Mouse (Mus musculus) neural tube, embryonic 10.5 days (tissue): ENCODE data around the gene Tgm7.
A peak's percentile ranks its signal among the peaks of the same experiment; 100 is the strongest.
"Not testable (repeated sequence)": the region's sequence is repeated elsewhere in the genome, so short reads cannot be mapped to it uniquely, and the experiment has no call there.

ENCODE experiments used
- DNase-seq: peaks from one replicate; pipeline ENCODE4 v3.0.0-alpha.2; 2017; ENCODE audit warnings: low spot score; ENCODE audit errors: extremely low spot score

Tgm7 gene

DNA sequence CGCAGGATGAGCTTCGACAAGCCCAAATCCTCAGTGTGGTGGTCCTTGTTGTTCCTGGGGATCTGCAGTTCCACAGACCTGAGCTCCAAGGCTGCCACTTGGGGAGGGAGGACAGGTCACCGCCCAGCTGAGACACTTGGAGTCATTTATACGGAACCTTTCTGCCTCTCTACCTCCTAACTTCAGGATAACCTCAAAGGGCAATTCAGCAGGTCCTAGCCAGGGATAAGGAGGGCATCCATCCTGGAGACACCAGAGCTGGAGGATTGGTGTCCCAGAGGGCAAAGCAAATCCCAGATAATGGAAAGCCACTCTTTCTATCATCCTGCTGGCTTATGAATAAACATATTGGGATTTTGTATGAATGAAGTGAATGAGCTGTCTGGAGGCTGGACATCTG is at the start of gene Tgm7:
Gene Tgm7 (minus strand): TSS at position 101 of the 400 bp plus-strand sequence.
- no peak for DNase-seq

DNA sequence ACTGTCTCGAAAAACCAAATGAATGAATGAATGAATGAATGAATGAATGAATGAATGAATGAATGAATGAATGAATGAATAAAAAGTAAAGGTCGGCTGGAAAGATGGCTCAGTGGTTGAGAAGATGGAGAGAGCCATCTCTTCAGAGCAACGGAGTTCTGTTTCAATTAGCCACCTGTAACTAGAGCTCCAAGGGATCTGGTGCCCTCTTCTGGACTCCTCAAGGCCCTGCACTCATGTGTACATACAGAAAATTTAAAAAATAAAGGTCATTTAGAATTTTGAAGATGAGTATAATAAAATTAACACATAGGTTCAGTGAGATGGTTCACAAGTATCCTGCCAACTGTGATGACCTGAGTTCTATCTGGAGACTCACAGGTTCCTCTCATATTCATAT is 43.5 kb upstream of the Tgm7 start:
- DNase-seq = no peak

DNA sequence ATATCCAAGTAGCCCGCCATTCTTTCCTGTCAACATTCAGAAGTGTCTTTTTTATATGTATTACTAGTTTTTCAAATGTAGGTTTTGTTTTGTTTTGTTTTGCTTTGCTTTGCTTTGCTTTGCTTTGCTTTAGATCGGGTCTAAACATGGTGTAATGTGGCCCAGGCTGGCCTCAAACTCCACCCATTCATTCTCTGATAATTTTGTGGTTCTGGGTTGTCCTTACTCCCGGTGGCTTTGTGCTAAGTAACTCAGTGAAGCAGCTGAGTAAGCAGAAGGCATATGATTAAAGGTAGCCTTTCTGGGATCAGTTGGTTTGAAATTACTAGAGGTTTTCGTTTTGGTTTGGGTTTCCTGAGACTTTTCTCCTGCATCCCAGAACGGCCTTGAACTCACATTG is 40.1 kb upstream of the Tgm7 start:
- no peak for DNase-seq

DNA sequence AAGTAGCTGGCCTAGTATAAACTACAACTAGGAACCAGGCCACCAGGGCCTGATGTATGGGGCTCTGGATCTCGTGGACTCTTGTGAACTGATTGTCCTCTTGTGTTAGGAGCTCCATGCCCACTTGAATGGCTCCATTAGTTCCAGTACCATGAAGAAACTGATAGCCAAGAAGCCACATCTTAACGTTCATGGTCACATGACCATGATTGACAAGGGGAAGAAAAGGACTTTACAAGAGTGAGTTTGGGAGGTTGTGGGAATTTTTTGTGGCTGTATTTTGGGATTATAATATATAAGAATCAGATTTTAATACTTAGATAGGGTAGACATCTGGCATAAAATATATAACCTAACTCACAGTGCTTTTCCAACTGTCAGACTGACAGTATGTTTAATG is 32.8 kb upstream of the Tgm7 start:
- no peak for DNase-seq

DNA sequence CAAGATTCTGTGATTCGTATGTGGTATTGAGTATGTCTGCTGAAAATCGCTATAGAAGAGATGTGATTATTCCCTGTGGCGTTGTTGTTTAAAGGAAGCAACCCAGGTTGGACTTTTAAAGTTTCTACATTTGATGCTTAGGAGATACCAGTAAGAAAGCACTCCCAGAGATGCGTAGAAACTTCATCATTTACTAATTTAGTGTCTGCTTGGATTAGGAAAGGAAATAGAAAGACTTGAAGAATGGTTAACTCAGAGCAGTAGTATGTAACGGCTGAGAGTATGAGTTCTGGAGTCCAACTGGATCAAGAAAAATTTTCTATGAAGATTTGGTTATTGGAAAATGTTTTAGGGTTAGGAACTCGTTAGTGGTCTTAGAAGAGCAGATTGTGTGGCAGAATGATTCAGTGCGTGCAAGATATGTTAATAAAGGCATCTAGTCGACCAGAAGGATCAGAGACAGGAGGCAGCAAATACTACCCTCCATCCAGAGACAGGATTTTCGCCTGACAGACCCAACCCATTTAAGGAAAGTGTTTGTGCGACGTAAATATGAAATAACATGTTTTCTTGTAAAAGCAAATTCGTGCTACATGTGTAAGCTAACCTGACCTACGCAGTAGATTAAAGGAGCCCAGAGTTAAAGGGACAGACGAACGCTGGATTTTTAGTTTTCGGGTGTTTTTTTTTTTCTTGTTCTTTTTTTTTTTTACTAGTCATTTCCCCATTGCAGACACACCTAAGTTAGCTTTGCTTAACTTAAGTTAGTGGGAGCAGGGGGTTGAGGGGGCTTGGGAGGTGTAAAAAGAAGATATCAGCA is 31.8 kb upstream of the Tgm7 start:
- DNase-seq = no peak

DNA sequence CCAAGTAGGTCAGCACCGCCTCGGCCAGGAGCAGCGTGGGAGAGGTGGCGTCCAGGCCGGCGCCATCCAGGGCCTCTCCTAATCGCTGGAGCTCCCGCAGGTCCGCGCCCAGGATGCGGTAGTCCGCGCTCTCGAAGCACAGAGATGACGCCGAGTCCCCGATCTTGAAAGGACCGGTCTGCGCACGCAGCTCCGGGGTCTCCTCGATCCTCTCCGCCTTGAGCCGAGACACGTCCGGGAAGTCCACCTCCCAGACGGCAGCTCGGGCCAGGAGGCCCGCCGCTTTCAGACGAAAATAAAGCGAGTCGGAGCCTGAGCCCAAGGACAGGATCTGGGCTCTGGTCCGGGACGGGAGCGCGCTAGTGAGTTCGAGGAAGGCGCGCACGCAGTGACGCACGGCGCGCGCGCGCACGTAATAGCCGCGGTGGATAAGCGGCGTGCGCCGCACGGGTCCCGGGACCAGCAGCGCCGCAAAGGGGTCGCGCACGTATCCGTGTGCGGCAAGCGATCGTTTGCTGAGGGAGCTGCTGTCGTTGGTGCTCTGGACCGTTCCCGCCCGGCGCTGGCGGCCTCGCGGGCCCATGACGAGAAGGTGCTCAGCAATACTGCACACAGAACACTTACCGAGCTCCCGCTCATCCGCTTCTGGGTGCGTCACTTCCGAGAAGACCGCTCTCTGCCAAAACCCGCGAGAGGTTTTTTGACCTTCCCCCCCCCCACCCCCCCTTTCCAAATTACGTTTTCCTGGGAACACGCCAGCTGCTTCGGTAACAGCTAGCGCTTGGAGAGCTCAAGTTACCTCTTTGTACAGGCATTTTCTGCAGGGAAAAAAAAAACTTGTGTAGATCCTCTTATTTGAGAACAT is 30.7 kb upstream of the Tgm7 start, which contains the start of the genes Adal and Lcmt2:
Gene Adal (plus strand): TSS at position 411 of the 865 bp plus-strand sequence.
Gene Lcmt2 (minus strand): TSS at position 636 of the 865 bp plus-strand sequence.
- peak; percentile 93 for DNase-seq

DNA sequence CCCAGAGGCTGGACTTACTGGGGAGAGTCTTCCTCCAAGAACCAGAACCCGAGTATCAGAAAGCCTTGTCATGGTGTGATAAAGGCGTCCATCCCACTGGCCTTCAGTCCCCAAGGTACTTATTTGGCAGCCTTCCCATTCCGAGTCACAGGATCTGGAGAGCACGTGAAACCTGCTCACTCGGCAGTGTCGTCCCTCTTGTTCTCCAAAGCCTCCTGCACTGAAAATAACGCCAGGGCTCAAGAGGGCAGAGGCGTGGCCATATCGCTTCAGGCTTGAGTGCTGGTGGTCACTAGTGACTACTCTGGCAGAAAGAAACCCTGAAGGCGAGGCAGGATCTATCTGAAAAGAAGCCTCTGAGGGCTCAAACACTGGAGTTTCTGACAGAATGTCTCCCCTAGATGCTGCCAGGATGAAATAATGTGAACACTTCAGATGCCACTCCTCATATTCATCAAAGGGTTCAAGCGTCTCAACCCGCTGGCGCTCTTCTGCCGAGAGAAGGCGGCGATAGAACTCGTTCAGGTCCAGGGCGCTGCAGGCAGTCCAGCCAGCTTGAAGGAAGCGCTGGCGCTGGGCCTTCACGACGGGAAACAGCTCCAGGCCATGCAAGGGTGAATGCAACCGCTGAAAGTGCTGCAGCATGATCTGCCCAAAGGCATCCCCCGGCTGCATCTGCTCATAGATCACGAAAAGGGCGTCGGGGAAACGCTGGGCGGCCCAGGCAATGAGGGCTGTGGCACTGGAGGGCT is 29.8 kb upstream of the Tgm7 start:
- DNase-seq = no peak

DNA sequence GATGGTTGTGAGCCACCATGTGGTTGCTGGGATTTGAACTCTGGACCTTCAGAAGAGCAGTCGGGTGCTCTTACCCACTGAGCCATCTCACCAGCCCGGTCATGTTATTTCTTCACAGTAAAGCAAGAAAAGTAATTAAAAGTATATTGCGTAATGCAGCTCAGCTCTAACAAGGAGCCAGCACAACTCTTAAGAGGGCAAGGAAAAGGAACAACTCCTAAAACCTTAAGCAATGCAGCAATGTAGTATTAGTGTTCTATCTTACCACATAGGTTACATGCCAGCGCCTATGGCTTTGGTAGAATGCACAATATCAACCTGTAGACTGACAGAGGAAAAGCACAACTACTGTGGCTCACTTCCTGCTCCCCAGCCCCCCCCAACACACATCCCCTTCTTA is 27.8 kb upstream of the Tgm7 start:
- no peak for DNase-seq

DNA sequence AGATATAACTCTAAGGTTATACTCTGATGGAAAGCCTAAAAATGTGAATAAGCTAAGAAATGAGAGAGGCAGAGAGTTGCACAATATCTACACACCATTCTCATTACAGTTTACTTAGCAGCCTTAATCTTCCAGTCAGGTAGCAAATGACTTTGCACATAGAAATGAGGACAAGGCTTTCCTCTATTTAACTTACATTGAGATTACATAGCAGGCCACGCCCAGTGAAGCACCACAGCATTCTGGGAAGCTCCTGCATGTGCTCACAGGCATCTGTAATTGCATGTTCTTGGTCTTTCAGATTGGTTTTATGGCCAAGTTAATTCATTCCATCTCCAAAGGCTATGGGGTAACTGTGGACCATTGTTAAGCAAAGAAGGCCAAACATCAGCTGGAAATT is 23.2 kb upstream of the Tgm7 start:
- DNase-seq = no peak

DNA sequence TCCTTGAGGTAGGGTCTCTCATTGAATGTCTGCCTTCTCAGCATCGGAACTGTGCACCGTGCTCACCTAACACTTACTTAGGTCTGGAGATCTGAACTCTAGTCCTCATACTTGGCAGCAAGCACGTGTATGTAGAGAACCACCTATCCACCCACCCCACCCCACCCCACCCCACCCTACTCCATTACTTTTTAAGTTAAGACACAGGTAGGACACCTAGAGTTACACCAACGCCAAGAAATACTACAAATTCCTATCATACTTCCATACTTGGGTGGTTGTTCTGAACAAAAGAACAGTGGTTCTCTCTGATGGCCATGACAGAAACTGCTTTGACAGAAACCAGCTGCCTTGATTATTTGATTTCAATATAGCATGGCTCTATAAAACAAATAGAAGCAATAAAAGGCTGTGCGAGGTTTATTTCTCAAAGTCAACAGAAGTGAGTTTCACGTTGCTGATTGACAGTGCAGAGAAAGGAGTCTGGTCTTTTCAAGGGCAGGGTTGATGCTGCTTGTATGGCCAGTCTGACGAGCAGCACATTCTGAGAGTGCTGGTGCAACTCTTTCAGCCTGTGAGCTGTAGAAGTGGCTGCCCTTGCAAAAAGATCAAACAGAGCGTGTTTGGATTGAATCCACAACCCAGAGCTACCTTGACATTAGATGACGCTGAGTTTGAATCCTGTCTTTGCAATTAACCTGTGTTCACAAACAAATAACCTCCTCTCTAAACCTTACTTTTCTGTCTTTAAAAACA is 19.4 kb upstream of the Tgm7 start:
- DNase-seq = no peak

DNA sequence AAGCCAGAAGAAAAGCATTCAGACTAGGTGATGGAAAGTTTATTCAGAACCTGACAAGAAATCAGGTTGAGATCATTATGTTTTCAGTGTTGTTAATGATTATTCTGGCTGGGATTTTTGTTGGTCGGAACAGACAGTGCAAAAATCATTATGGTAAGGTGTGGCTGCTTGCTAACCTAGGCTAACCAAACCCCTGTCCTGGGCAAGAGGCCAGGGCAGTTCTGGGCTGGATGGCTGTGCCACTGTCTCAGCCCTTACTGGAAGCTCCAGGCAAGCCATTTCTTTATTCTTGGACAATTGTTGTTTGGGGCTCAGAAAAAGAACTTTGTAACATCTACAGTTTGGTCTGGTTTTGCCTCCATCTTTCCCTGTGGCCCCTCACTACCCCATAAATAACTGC is 17.9 kb upstream of the Tgm7 start:
- DNase-seq = no peak

DNA sequence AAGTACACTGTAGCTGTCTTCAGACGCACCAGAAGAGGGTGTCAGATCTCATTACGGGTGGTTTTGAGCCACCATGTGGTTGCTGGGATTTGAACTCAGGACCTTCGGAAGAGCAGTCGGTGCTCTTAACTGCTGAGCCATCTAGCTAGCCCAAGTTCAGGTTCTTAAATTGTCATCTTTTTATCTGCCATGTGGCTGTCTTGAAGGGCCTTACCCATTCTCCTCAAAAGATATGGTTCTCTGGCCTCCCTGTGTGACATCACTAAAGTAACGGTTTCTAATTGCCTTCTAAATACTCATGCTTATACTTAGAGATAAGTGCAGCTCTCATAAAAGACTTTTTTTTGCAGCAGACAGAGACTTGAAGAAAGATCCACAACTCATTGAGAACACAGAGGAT is 16.7 kb upstream of the Tgm7 start:
- DNase-seq = not testable (repeated sequence)

DNA sequence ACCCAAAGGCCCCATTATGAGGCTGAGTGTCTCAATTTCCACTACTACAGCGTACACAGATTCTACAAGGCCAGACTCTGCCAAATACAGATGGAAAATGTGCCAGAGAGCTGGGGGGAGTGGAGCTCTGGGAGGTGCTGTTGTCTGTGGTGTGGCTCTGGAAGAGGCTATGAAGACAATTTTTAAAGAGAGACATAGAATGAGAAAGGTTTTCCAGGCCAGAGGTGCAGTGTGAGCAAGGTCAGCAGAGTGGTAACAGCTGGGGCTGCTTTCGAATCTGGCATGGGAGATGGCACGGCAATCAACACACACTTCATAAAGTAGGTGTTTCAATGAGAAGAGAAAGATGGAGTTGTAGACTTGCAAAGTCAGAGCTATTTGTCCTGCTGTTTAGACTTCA is 9.7 kb upstream of the Tgm7 start:
- no peak for DNase-seq

DNA sequence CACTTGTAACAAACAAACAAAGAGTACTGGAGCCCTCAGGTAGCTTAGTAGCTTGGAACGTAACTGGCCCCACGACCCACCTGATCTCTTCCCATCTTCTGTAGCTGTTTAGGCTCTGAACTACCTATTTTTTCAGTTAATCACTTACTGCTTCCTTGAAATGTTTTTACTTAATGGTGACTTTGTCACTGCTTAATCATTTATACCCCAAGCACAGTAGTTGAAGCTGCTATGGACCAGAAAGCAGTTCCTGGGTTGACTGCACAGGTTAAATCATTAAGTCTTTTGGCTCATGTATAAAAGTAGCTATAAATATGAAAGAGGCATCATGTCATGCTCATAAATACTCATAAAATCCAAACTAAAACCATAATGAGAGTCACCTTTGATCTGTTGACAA is 5.8 kb upstream of the Tgm7 start:
- DNase-seq = no peak

DNA sequence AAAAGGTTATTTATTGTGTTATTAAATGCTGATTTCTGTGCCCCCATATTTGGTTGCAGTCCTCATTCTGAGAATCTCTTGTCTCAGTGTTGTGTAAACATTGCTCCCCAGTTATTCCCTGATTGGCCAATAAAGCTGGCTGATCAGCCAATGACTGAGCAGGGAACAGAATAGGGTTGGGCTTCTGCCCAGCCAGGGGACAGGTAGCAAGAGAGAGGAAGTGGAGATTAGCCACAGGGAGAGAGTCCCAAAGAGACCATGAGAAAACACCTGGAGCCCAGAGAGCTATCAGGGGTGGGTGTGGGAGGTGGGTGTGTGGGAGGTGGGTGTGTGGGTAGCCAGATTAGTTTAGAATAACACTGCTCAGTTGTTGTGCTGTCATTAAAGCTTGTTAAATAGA is 3.7 kb downstream of the Tgm7 start:
- no peak for DNase-seq

DNA sequence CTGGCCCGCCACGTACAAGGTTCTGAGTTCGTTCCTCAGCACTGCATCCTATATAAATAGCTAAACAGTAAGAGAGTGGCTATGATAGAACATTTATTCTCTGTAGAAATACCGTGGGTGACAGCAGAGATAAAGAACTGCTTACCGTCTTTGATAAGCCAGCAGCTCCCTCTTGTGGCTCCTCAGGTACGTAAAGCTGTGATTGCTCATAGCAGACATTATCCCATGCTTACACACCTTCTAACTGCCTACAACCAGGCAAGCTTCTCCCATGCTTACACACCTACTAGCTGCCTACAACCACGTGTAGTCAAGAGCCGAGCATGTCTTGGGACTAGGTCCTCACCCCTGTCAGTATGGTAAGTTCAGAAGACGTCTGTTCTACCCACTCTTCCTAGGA is 7.5 kb downstream of the Tgm7 start:
- peak; percentile 49 for DNase-seq

DNA sequence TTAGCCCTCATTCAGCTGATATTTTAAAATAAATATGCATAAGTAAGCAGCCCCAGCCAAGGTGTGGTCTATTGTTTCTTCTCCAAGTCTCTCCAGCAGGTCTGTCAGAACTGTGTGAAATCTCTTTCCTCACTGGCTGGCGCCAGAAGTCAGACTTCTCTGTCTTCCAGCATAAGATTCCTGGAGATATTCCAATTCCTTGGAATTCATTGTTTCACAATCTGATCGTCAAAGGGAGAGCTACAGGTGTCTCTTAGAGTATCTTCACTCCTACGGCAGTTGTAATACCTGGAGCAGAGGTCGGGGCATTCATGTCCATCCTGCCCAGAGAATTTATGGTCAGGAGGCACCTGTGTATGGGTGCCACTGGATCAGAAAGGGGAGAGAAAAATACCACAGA is 19.8 kb downstream of the Tgm7 start:
- DNase-seq = no peak

DNA sequence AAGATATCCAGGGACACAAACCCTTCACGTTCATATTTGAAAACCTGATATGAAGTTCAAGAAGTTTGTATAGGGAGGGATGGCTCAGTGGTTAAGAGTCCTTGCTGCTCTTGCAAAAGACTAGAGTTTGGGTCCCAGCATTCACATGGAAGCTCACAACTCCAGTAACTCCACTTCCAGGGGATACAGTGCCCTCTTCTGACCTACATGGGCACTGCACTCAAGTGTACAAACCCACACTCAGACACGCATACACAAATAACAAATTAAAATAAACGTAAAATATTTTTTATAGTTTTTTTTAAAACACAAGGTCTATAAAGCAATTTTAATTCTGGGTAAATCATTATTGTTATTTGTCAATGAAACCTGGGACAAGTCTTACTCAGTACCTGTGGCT is 21.1 kb downstream of the Tgm7 start:
- DNase-seq = no peak

DNA sequence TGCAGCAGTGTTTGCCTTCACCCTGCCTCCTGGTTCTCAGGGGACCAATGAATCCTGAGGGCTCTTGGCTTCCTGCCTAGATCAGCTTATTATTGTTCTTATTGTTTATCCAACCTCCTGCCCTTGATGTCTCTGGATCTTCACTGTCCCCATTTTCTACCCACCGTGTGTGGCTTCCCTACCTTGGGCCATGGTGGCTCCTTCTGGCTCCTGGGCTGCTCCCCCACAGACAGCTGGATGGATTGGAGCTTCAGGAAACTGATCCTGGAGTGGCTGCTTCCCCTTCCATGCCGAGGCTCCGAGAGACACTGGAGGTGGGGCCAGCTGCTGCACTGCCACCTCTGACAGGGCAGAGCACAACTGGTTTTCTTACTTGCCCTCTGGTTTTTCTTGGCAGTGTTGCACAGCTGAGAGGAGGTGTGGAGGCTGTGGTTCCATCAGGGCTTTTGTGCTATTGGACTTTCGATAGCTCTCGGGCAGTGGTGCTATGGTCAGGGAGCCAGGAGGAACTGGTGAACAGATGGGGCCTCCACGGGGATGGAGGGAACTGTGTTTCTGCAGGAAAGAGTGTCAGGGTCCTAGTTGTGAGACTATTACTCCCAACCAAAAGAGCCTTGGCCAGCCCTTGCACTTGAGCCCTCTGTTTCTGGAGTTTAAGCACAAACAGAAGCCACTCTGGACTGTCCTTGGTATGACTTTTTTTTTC is 24.0 kb downstream of the Tgm7 start, which contains the start of gene Tgm5:
Gene Tgm5 (minus strand): TSS at position 362 of the 706 bp plus-strand sequence.
- DNase-seq = no peak

DNA sequence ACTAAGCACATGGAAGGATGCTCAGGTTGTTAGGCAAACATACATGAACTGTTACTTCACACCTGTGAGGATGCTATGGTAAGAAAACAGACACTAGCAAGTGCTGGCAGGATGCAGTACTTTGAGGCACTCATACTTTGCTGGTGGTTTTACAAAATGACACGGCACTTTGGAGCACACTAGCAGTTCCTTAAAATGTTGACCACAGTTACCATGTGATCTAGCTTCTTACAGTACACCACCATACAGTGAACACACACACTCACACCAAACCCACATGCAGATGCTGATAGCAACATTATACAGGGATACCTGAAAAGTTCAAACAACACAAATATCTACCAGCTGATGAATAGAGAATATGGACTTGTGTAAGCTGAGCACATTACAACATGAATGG is 27.0 kb downstream of the Tgm7 start:
- no peak for DNase-seq
